In genomic region chr7:19734178-19734666, GRCm38 (mm10) we compare ENCODE assay signal across 24 mouse cellular contexts. TPM values are rescaled to one million over a fixed set of nuclear protein-coding genes. Genes with fewer than 3 reads are reported as not detected.
DNase-seq lines count a peak whose midpoint lies in the region; ATAC-seq and TF ChIP-seq lines count a peak whose summit lies in the region.
"Had no signal": no experiment of that assay in that cellular context is flagged by ENCODE, and none has a peak within 500 bp of the region (broad histone marks: within the 10 kb centered on the region; RNA-seq: fewer than 3 reads in every experiment).

No protein-coding gene starts in this region.

- intact Hi-C loops in heart, adult 2 months (cut with DNase I) = no loop called here
- intact Hi-C loops in heart, postnatal 25 days (cut with DNase I) = no loop called here

- H3K27ac ChIP-seq in heart, adult 2 months = peak overlapping the region; percentile 33; the same call in 1 of the 2 replicates
- H3K27ac ChIP-seq in kidney, adult 2 months (ENCODE audit: insufficient read depth, low read depth, low read length) = 0 out of 2 replicates have a peak overlapping the region, but pooled peaks have one; percentile 12
- no peak overlapping the region for H3K27ac ChIP-seq in midbrain, embryonic 16.5 days (ENCODE audit: low read length)
- H3K27ac ChIP-seq: embryonic facial prominence, embryonic 12.5 days; embryonic facial prominence, embryonic 15.5 days; heart, embryonic 13.5 days; hindbrain, embryonic 15.5 days; intestine, embryonic 15.5 days had no signal

- no peaks in the 10 kb centered on the region for H3K79me2 ChIP-seq in heart, adult 2 months (replicated peaks; ENCODE audit: control insufficient read depth, insufficient read depth, low read length)

- no peaks in the 10 kb centered on the region for H3K27me3 ChIP-seq in heart, adult 2 months (ENCODE audit: control insufficient read depth, insufficient read depth, low read length)
- no peaks in the 10 kb centered on the region for H3K27me3 ChIP-seq in kidney, adult 2 months (replicated peaks; ENCODE audit: control insufficient read depth, insufficient read depth, low read length)
- no peaks in the 10 kb centered on the region for H3K27me3 ChIP-seq in midbrain, embryonic 16.5 days (ENCODE audit: control insufficient read depth, insufficient read depth, low read depth, low read length)
- H3K27me3 ChIP-seq: embryonic facial prominence, embryonic 12.5 days; embryonic facial prominence, embryonic 15.5 days; heart, embryonic 13.5 days; hindbrain, embryonic 15.5 days; intestine, embryonic 15.5 days had no signal

- H3K9me3 ChIP-seq in midbrain, embryonic 16.5 days (replicated peaks; ENCODE audit: control insufficient read depth, low read length, poor library complexity, severe bottlenecking) = no peaks in the 10 kb centered on the region
- H3K9me3 ChIP-seq: embryonic facial prominence, embryonic 12.5 days; embryonic facial prominence, embryonic 15.5 days; heart, embryonic 13.5 days; hindbrain, embryonic 15.5 days; intestine, embryonic 15.5 days had no signal

- 47% methylated on average over 10 of the region's 10 CpGs for WGBS in heart, adult 2 months
- 69% methylated on average over 10 of the region's 10 CpGs for WGBS in kidney, adult 2 months
- 87% methylated on average over 10 of the region's 10 CpGs for WGBS in midbrain, embryonic 16.5 days

- DNase-seq in adrenal gland, postnatal 14 days = peak; percentile 32
- no peak for DNase-seq in adrenal gland, adult 2 months
- DNase-seq in heart, adult 2 months = no peak
- no peak for DNase-seq in heart, postnatal 25 days (ENCODE audit: low spot score)
- peak; percentile 47 for DNase-seq in kidney, adult 2 months
- no peak for DNase-seq in kidney, adult 18-20 months
- DNase-seq in R1 (ENCODE audit: low read depth, low spot score) = peak; percentile 70
- DNase-seq: adrenal gland, postnatal 25 days; cerebellum, adult 18-20 months; cerebellum, adult 9-11 months; cerebellum, postnatal 25 days; forebrain, postnatal 0 days; gastrocnemius, postnatal 36 days; heart, postnatal 14 days; kidney, adult 11 months had no signal

- no peak for ATAC-seq in midbrain, embryonic 16.5 days
- ATAC-seq: forebrain, embryonic 14.5 days; forebrain, postnatal 0 days; intestine, embryonic 15.5 days had no signal

- no peak overlapping the region for H3K9ac ChIP-seq in heart, adult 2 months (ENCODE audit: low read depth, low read length)
- H3K9ac ChIP-seq in midbrain, embryonic 16.5 days (ENCODE audit: low read depth, low read length) = no peak overlapping the region
- H3K9ac ChIP-seq: embryonic facial prominence, embryonic 12.5 days; embryonic facial prominence, embryonic 15.5 days; forebrain, postnatal 0 days; heart, embryonic 13.5 days; hindbrain, embryonic 15.5 days; intestine, embryonic 15.5 days had no signal

- no peak overlapping the region for H3K4me2 ChIP-seq in midbrain, embryonic 16.5 days (ENCODE audit: low read length)
- H3K4me2 ChIP-seq: embryonic facial prominence, embryonic 12.5 days; embryonic facial prominence, embryonic 15.5 days; heart, embryonic 13.5 days; hindbrain, embryonic 15.5 days; intestine, embryonic 15.5 days had no signal

- TF ChIP-seq POLR2A in heart, adult 2 months (IDR thresholded peaks at IDR 0.05; ENCODE audit: insufficient read depth, low read depth, low read length) = no peak
- no peak for TF ChIP-seq POLR2A in kidney, adult 2 months (IDR thresholded peaks at IDR 0.05; ENCODE audit: low read depth, low read length)

- no peaks in the 10 kb centered on the region for H3K36me3 ChIP-seq in heart, adult 2 months (ENCODE audit: control insufficient read depth, insufficient read depth, low read length)
- H3K36me3 ChIP-seq in kidney, adult 2 months (ENCODE audit: control insufficient read depth, insufficient read depth, low read length) = no peaks in the 10 kb centered on the region; the same call in none of the 2 replicates
- peaks cover 31% of the 10 kb centered on the region for H3K36me3 ChIP-seq in midbrain, embryonic 16.5 days (ENCODE audit: control insufficient read depth, insufficient read depth, low read length)

- TF ChIP-seq EP300 in heart, adult 2 months (IDR thresholded peaks at IDR 0.05; ENCODE audit: insufficient read depth, low read depth, low read length) = no peak

- H3K4me1 ChIP-seq in heart, adult 2 months (ENCODE audit: control insufficient read depth, insufficient read depth, low read length) = peaks cover 3% of the 10 kb centered on the region
- H3K4me1 ChIP-seq in kidney, adult 2 months (ENCODE audit: control insufficient read depth, insufficient read depth, low read length) = no peaks in the 10 kb centered on the region
- no peaks in the 10 kb centered on the region for H3K4me1 ChIP-seq in midbrain, embryonic 16.5 days (ENCODE audit: control insufficient read depth, insufficient read depth, low read length)
- H3K4me1 ChIP-seq: embryonic facial prominence, embryonic 12.5 days; embryonic facial prominence, embryonic 15.5 days; hindbrain, embryonic 15.5 days; intestine, embryonic 15.5 days had no signal

- TF ChIP-seq CTCF in heart, adult 2 months (IDR thresholded peaks at IDR 0.05) = no peak
- TF ChIP-seq CTCF in kidney, adult 2 months (conservative IDR thresholded peaks at IDR 0.05; ENCODE audit: insufficient read depth, insufficient read length, low read depth, low read length) = no peak

- H3K4me3 ChIP-seq in heart, adult 2 months = no peak overlapping the region
- no peak overlapping the region for H3K4me3 ChIP-seq in kidney, adult 2 months (ENCODE audit: insufficient read depth, low read depth, low read length)
- no peak overlapping the region for H3K4me3 ChIP-seq in midbrain, embryonic 16.5 days (ENCODE audit: low read depth, low read length)
- H3K4me3 ChIP-seq: embryonic facial prominence, embryonic 12.5 days; embryonic facial prominence, embryonic 15.5 days; heart, embryonic 13.5 days; hindbrain, embryonic 15.5 days; intestine, embryonic 15.5 days had no signal

RNA-seq across cellular contexts. Expression of gene Nectin2, which starts 16.1 kb away (rescaled TPM):
- 90.1 and 94.7 TPM in 2 replicates for total RNA-seq in adrenal gland, postnatal 14 days (2021)
- 10 to 100 TPM; 76.9 to 98.1 TPM for total RNA-seq in adrenal gland, adult 2 months (2021)
- polyA plus RNA-seq in adrenal gland, adult 2 months (2012; rRNA removed) = 138 and 165 TPM in 2 replicates
- 10 to 100 TPM; 30.2 to 41.4 TPM for total RNA-seq in heart, adult 2 months (2021)
- polyA plus RNA-seq in heart, adult 2 months (2012; rRNA removed) = 29.4 and 30.7 TPM in 2 replicates
- 10 to 100 TPM; 31.1 to 31.9 TPM for total RNA-seq in heart, postnatal 25 days (2021)
- 44.5 and 47.7 TPM in 2 replicates for polyA plus RNA-seq in kidney, adult 2 months (2012; rRNA removed)
- 55.3 and 56.7 TPM in 2 replicates for polyA plus RNA-seq in midbrain, embryonic 16.5 days (2015; fragmentation: Nextera tagmentation; extraction: Ambion mirVana)

RNA-seq across cellular contexts. Expression of gene Tomm40, which starts 19.0 kb away (rescaled TPM):
- total RNA-seq in adrenal gland, postnatal 14 days (2021) = 136 and 145 TPM in 2 replicates
- total RNA-seq in adrenal gland, adult 2 months (2021) = 100 to 1,000 TPM; 115 to 143 TPM
- polyA plus RNA-seq in adrenal gland, adult 2 months (2012; rRNA removed) = 164 and 165 TPM in 2 replicates
- total RNA-seq in heart, adult 2 months (2021) = 10 to 100 TPM; 92.7 to 98.2 TPM
- polyA plus RNA-seq in heart, adult 2 months (2012; rRNA removed) = 81.9 and 91.2 TPM in 2 replicates
- total RNA-seq in heart, postnatal 25 days (2021) = 100 to 1,000 TPM; 112 to 113 TPM
- polyA plus RNA-seq in kidney, adult 2 months (2012; rRNA removed) = 83.9 and 86.3 TPM in 2 replicates
- 113 and 118 TPM in 2 replicates for polyA plus RNA-seq in midbrain, embryonic 16.5 days (2015; fragmentation: Nextera tagmentation; extraction: Ambion mirVana)

RNA-seq across cellular contexts. Expression of gene Apoe, which starts 35.2 kb away (rescaled TPM):
- total RNA-seq in adrenal gland, postnatal 14 days (2021) = 972 and 3,675 TPM in 2 replicates
- 1,000 to 10,000 TPM; 1,105 to 1,118 TPM for total RNA-seq in adrenal gland, adult 2 months (2021)
- polyA plus RNA-seq in adrenal gland, adult 2 months (2012; rRNA removed) = 1,670 and 1,938 TPM in 2 replicates
- total RNA-seq in heart, adult 2 months (2021) = 100 to 1,000 TPM; 278 to 293 TPM
- polyA plus RNA-seq in heart, adult 2 months (2012; rRNA removed) = 456 and 519 TPM in 2 replicates
- 100 to 1,000 TPM; 309 to 319 TPM for total RNA-seq in heart, postnatal 25 days (2021)
- 922 and 939 TPM in 2 replicates for polyA plus RNA-seq in kidney, adult 2 months (2012; rRNA removed)
- polyA plus RNA-seq in midbrain, embryonic 16.5 days (2015; fragmentation: Nextera tagmentation; extraction: Ambion mirVana) = 350 and 686 TPM in 2 replicates

RNA-seq across cellular contexts. Expression of gene Bcam, which starts 36.6 kb away (rescaled TPM):
- 59.8 and 70.8 TPM in 2 replicates for total RNA-seq in adrenal gland, postnatal 14 days (2021)
- 10 to 100 TPM; 35.9 to 61.1 TPM for total RNA-seq in adrenal gland, adult 2 months (2021)
- 103 and 108 TPM in 2 replicates for polyA plus RNA-seq in adrenal gland, adult 2 months (2012; rRNA removed)
- total RNA-seq in heart, adult 2 months (2021) = 100 to 1,000 TPM; 190 to 214 TPM
- polyA plus RNA-seq in heart, adult 2 months (2012; rRNA removed) = 240 and 262 TPM in 2 replicates
- total RNA-seq in heart, postnatal 25 days (2021) = 100 to 1,000 TPM; 220 to 229 TPM
- 237 and 272 TPM in 2 replicates for polyA plus RNA-seq in kidney, adult 2 months (2012; rRNA removed)
- polyA plus RNA-seq in midbrain, embryonic 16.5 days (2015; fragmentation: Nextera tagmentation; extraction: Ambion mirVana) = 10.5 and 14.0 TPM in 2 replicates
- total RNA-seq: granulocyte monocyte progenitor cell, adult 5-6 weeks had no signal

RNA-seq across cellular contexts. Expression of gene Apoc1, which starts 41.8 kb away (rescaled TPM):
- 845 and 1,967 TPM in 2 replicates for total RNA-seq in adrenal gland, postnatal 14 days (2021)
- total RNA-seq in adrenal gland, adult 2 months (2021) = 1,000 to 10,000 TPM in 1 of 2 experiments, 100 to 1,000 TPM in 1; 204 to 1,066 TPM
- 76.5 and 212 TPM in 2 replicates for polyA plus RNA-seq in adrenal gland, adult 2 months (2012; rRNA removed)
- 1 to 10 TPM; 2.7 to 4.2 TPM for total RNA-seq in heart, adult 2 months (2021)
- 3.1 and 7.2 TPM in 2 replicates for polyA plus RNA-seq in heart, adult 2 months (2012; rRNA removed)
- 1 to 10 TPM; 1.4 to 2.2 TPM for total RNA-seq in heart, postnatal 25 days (2021)
- polyA plus RNA-seq in kidney, adult 2 months (2012; rRNA removed) = 12.2 and 16.5 TPM in 2 replicates
- polyA plus RNA-seq in midbrain, embryonic 16.5 days (2015; fragmentation: Nextera tagmentation; extraction: Ambion mirVana) = 0.96 and 1.0 TPM in 2 replicates
- total RNA-seq: hematopoietic stem cell, adult 5-6 weeks had no signal

Comparison
In these comparisons a context has a peak if more than half of its experiments do, and no peak if none do; other contexts are left out.
1. DNase-seq: peak in adrenal gland, postnatal 14 days (single experiment), kidney, adult 2 months (single experiment) and R1 (single experiment); none in adrenal gland, adult 2 months (single experiment), heart, adult 2 months (0 of 2), heart, postnatal 25 days (single experiment) and kidney, adult 18-20 months (single experiment).